Mouse (Mus musculus): ENCODE results near the gene Psmg4.

Gene Psmg4

GRCm38 (mm10) chr13:34146916-34147315 lies 15.8 kb upstream of the Psmg4 start:
- intact Hi-C loops (cut with DNase I): no loop called here

GRCm38 (mm10) chr13:34148181-34148580 lies 14.6 kb upstream of the Psmg4 start:
- intact Hi-C loops (cut with DNase I): no loop called here

GRCm38 (mm10) chr13:34148767-34149392 lies 13.9 kb upstream of the Psmg4 start:
- intact Hi-C loops (cut with DNase I): no loop called here

GRCm38 (mm10) chr13:34149463-34150176 lies 13.1 kb upstream of the Psmg4 start:
- intact Hi-C loops (cut with DNase I): no loop called here

GRCm38 (mm10) chr13:34150271-34151027 lies 12.3 kb upstream of the Psmg4 start:
- intact Hi-C loops (cut with DNase I): no loop called here

GRCm38 (mm10) chr13:34151425-34151824 lies 11.3 kb upstream of the Psmg4 start:
- intact Hi-C loops (cut with DNase I): no loop called here

GRCm38 (mm10) chr13:34152695-34153094 lies 10.1 kb upstream of the Psmg4 start:
- intact Hi-C loops (cut with DNase I): no loop called here

- intact Hi-C loops (cut with DNase I): loop anchor here (2.0 kb wide), 1 partner anchor 75 kb away; the partner anchor contains the start of gene Tubb2a
Observed at GRCm38 (mm10) chr13:34153254-34154011, 9.3 kb upstream of the Psmg4 start.

GRCm38 (mm10) chr13:34154217-34154930 lies 8.4 kb upstream of the Psmg4 start:
- intact Hi-C loops (cut with DNase I): loop anchor here (2.0 kb wide), 1 partner anchor 76 kb away; the partner anchor contains the start of gene Tubb2a

- intact Hi-C loops (cut with DNase I): loop anchor here (1.0 to 2.0 kb wide), 2 partner anchors 76 to 109 kb away; partner anchors contain the start of gene Tubb2a
Observed at GRCm38 (mm10) chr13:34154931-34155272, 7.9 kb upstream of the Psmg4 start.

GRCm38 (mm10) chr13:34156133-34156839 lies 6.5 kb upstream of the Psmg4 start:
- intact Hi-C loops (cut with DNase I): no loop called here

GRCm38 (mm10) chr13:34156840-34157185 lies 6.0 kb upstream of the Psmg4 start:
- intact Hi-C loops (cut with DNase I): no loop called here

- intact Hi-C loops (cut with DNase I): no loop called here
Observed at GRCm38 (mm10) chr13:34157596-34158157, 5.1 kb upstream of the Psmg4 start.

- intact Hi-C loops (cut with DNase I): no loop called here
Observed at GRCm38 (mm10) chr13:34159926-34160325, 2.8 kb upstream of the Psmg4 start.

GRCm38 (mm10) chr13:34163304-34163975 lies 676 bp downstream of the Psmg4 start:
- intact Hi-C loops (cut with DNase I): no loop called here

- intact Hi-C loops (cut with DNase I): no loop called here
Observed at GRCm38 (mm10) chr13:34174025-34174424, 11.3 kb downstream of the Psmg4 start.

GRCm38 (mm10) chr13:34181624-34182023 lies 18.9 kb downstream of the Psmg4 start:
- intact Hi-C loops (cut with DNase I): loop anchor here (10.0 kb wide), 3 partner anchors 283 to 683 kb away; no protein-coding TSS in a partner anchor

GRCm38 (mm10) chr13:34185371-34185770 lies 22.6 kb downstream of the Psmg4 start:
- intact Hi-C loops (cut with DNase I): loop anchor here (5.0 to 10.0 kb wide), 4 partner anchors 162 to 679 kb away; partner anchors contain the start of gene Slc22a23

GRCm38 (mm10) chr13:34187571-34187970 lies 24.8 kb downstream of the Psmg4 start:
- intact Hi-C loops (cut with DNase I): loop anchor here (1.0 to 10.0 kb wide), 5 partner anchors 160 to 677 kb away; partner anchors contain the start of gene Slc22a23

Measured in adrenal gland (tissue).